Mouse (Mus musculus) bone marrow, adult 2 months (tissue): ENCODE results near the gene Stk4.

ENCODE experiments used
- CTCF ChIP-seq: fragments of 200-500 bp; IDR thresholded peaks from 2 replicates; pipeline ENCODE4 v1.5.1; 2011; ENCODE audit warnings: low read length, control low read depth; ENCODE audit not compliant: control insufficient read depth, insufficient read depth
- POLR2A ChIP-seq: fragments of 200-500 bp; IDR thresholded peaks from 2 replicates; pipeline ENCODE4 v1.6.1; 2011; ENCODE audit warnings: low read depth, mild to moderate bottlenecking, control low read depth, low read length, borderline replicate concordance; ENCODE audit not compliant: control insufficient read depth

GRCm38 (mm10) chr2:164154007-164154406 lies 83.9 kb downstream of the Stk4 start:
- TF ChIP-seq CTCF (no peak), POLR2A (no peak)
